Mouse (Mus musculus) liver, embryonic 11.5 days (tissue): ENCODE measurements around the gene Cd247. TPM values are rescaled to one million over a fixed set of nuclear protein-coding genes. Genes with fewer than 3 reads are reported as not detected.

Source experiments
- ATAC-seq: fragments of 200-750 bp; cut with Nextera tagmentation; replicated peaks from 2 replicates; pipeline ENCODE4 v1.8.0; 2017; ENCODE audit warnings: moderate number of reproducible peaks, mild to moderate bottlenecking, moderate TSS enrichment, moderate library complexity; ENCODE audit not compliant: low FRiP score
- DNase-seq: peaks from one replicate; pipeline ENCODE4 v3.0.0-alpha.2; 2017; ENCODE audit warnings: low spot score
- H3K27ac ChIP-seq: fragments of 300-500 bp; sonication (generic); 2 replicates; pipeline ENCODE4 v1.5.1; 2014; ENCODE audit warnings: mild to moderate bottlenecking, low read depth, low read length, control low read depth
- H3K27me3 ChIP-seq: fragments of 300-500 bp; sonication (generic); replicated peaks from 2 replicates; pipeline ENCODE4 v1.6.1; 2014; ENCODE audit warnings: low read length, mixed read lengths; ENCODE audit not compliant: control insufficient read depth, insufficient read depth
- H3K36me3 ChIP-seq: fragments of 300-500 bp; sonication (generic); 2 replicates; pipeline ENCODE4 v1.6.1; 2014; ENCODE audit warnings: mild to moderate bottlenecking, low read length, moderate library complexity, mixed read lengths; ENCODE audit not compliant: control insufficient read depth, insufficient read depth
- H3K4me1 ChIP-seq: fragments of 300-500 bp; sonication (generic); replicated peaks from 2 replicates; pipeline ENCODE4 v1.6.1; 2014; ENCODE audit warnings: low read length, mixed read lengths; ENCODE audit not compliant: control insufficient read depth, insufficient read depth
- H3K4me2 ChIP-seq: fragments of 300-500 bp; sonication (generic); 2 replicates; pipeline ENCODE4 v1.6.1; 2014; ENCODE audit warnings: mild to moderate bottlenecking, control low read depth, moderate library complexity
- H3K4me3 ChIP-seq: fragments of 300-500 bp; sonication (generic); 2 replicates; pipeline ENCODE4 v1.5.1; 2014; ENCODE audit warnings: low read depth, low read length, control low read depth
- H3K9ac ChIP-seq: fragments of 300-500 bp; sonication (generic); 2 replicates; pipeline ENCODE4 v1.6.1; 2014; ENCODE audit warnings: low read depth, low read length, control low read depth
- H3K9me3 ChIP-seq: fragments of 300-500 bp; sonication (generic); 2 replicates; pipeline ENCODE4 v1.6.1; 2016; ENCODE audit warnings: low read length, inconsistent platforms, mixed read lengths; ENCODE audit not compliant: control insufficient read depth
- WGBS: fragments of 180-500 bp; shearing (Covaris S2); extraction: QIAGEN DNeasy Blood & Tissue Kit; methylation state at CpG from one replicate; pipeline ENCODE4 v1.1.7; 2014; 5-methylcytosine and 5-hydroxymethylcytosine counted together
- polyA plus RNA-seq: library from polyadenylated mRNA; unstranded; fragments of >200 nt; fragmentation: Nextera tagmentation; extraction: Ambion mirVana; gene quantifications from 2 replicates; pipeline ENCODE4 v1.2.1, GENCODE M21; 2014

Gene Cd247
- polyA plus RNA-seq, 1 experiment from 2014 or later: 0.77 TPM

DNA sequence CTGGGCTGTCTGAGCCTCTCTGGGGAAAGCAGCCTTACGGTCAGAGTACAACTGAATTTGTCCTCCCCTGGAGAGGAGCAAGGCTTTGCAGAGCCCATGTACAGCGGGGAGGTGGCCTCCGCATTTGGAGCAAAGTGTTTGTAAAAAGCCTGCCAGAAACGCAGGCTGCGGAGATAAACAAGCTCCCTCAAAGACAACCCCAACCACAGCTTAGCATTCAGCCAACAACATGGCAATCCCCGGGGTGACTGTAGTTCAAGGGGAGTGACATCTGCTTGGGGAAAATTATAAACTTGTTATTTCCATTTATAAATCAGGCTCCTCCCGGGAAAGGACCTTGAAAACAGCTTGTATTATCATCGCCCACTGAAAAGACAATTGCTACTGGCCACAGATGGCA, 49.1 kb downstream of the Cd247 start:
- Histone ChIP-seq H3K4me2 (no peak overlapping the region), H3K4me1 (no peaks in the 10 kb centered on the region; the same call in 1 of the 2 replicates), H3K27me3 (peaks cover 18% of the 10 kb centered on the region), H3K27ac (no peak overlapping the region), H3K9me3 (no peaks in the 10 kb centered on the region), H3K36me3 (no peaks in the 10 kb centered on the region), H3K4me3 (no peak overlapping the region), H3K9ac (no peak overlapping the region)
- DNase-seq (no peak), ATAC-seq (no peak)
- WGBS: 38% methylated on average over 8 of the region's 8 CpGs

DNA sequence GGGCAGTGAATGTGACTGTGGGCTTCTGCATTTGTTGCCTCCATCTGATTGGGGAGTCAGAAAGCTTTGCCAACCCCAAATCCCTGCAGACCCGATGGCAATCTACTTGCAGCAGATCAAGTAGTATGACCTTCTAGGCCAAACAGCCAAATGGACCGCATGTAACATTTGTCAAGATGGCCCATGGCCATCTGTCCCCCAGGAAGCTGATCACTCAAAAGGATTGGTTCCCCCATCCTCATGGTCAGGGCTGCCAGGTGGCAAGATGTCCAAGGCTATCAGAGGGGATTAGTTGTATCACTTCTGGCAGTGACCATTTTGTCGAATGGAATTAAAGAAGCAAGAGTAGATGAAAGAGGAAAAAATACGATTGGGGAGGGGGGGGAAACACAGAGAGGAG, 50.7 kb downstream of the Cd247 start:
- ATAC-seq: no peak
- peaks cover 26% of the 10 kb centered on the region for H3K27me3 ChIP-seq
- no peaks in the 10 kb centered on the region; the same call in 1 of the 2 replicates for H3K4me1 ChIP-seq
- no peak overlapping the region for H3K4me3 ChIP-seq
- no peak for DNase-seq
- 76% methylated on average over 4 of the region's 4 CpGs for WGBS
- no peak overlapping the region for H3K27ac ChIP-seq
- H3K36me3 ChIP-seq: no peaks in the 10 kb centered on the region
- H3K9me3 ChIP-seq: no peaks in the 10 kb centered on the region
- H3K4me2 ChIP-seq: no peak overlapping the region
- H3K9ac ChIP-seq: no peak overlapping the region

DNA sequence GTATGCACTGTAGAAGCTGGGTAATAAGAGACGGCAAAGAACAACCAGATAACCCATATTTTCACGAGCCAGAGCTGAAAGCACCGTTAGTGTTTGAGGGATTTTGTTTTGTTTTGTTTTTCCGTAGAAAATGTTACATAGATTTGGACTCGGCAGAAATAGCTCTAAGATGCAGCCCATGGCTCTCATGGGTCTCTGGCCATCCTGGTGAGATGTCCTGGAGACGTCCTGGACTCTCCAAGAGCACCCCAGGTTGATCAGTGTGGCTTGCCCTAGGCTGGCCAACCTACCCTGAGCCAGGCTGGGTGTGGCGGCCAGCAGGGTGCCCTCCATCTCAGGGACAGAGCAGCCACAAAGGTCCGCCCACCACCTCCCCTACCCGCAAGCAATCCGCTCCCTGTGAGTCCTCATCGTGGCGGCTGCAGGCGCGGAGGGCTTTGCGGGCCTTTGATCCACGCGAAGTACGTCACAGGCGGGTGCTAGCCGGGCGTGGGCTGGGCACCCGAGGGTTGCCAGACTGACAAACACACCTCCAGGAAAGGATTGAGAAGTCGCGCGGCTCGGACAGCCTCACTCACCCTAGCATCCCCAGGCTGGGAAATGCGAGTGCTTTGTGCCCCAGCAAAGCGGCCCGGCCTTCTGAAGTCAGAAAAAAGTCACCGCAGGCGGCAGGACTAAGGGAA, 52.2 kb downstream of the Cd247 start:
- WGBS: 13% methylated on average over 31 of the region's 31 CpGs
- H3K27ac ChIP-seq: no peak overlapping the region
- H3K36me3 ChIP-seq: no peaks in the 10 kb centered on the region
- DNase-seq (no peak), ATAC-seq (peak; percentile 18; the same call in 1 of the 2 replicates)
- H3K4me1 ChIP-seq: peaks cover 12% of the 10 kb centered on the region
- peak overlapping the region; percentile 67 for H3K4me2 ChIP-seq
- H3K9me3 ChIP-seq: no peaks in the 10 kb centered on the region
- peak overlapping the region; percentile 31 for H3K4me3 ChIP-seq
- H3K9ac ChIP-seq: peak overlapping the region; percentile 20; the same call in 1 of the 2 replicates
- peaks cover 32% of the 10 kb centered on the region for H3K27me3 ChIP-seq

DNA sequence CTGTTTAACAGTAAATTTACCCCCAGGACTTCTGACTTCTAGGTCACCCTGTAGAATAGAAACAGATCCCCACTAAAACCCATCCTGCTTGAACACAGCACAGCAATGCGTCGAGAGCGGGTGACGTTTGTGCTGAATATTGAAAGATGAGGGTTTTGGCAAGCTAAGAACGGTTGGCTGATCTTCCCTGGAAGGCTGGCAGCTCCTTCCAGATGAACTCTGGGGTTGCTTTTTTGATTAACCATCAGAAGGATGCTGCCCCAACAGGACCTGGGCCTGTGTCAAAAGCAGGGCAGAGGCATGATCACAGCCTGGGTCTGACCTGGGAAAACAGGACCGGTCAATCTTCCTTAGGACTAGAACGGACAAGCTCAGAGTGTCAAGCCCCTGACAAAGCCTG, 53.7 kb downstream of the Cd247 start:
- 83% methylated on average over 7 of the region's 7 CpGs for WGBS
- Histone ChIP-seq H3K36me3 (no peaks in the 10 kb centered on the region), H3K27me3 (peaks cover 41% of the 10 kb centered on the region), H3K9me3 (no peaks in the 10 kb centered on the region), H3K9ac (no peak overlapping the region), H3K4me1 (peaks cover 14% of the 10 kb centered on the region), H3K4me2 (no peak overlapping the region), H3K27ac (no peak overlapping the region), H3K4me3 (no peak overlapping the region)
- DNase-seq (no peak), ATAC-seq (no peak)

DNA sequence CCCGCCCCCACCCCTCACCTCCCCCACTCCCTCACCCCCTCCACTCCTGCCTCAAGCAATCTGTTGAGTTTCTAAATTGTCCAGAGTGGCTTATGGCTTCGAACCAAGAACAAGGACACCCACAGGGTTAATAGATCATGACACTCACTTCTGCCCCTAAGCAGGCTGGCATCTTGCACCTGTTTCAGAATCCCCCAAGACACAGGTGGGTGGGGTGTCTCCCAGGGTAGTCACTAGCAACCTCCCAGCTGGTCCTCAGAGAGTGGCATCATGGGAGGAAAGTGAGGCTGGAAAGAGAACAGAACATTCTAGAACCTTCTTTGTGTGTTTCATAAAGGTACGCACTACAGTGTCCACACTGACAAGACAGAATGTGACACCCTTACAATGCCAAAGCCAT, 55.1 kb downstream of the Cd247 start:
- no peak overlapping the region for H3K4me3 ChIP-seq
- DNase-seq (no peak), ATAC-seq (no peak)
- WGBS: 72% methylated on average over 3 of the region's 3 CpGs
- no peak overlapping the region for H3K4me2 ChIP-seq
- no peak overlapping the region for H3K9ac ChIP-seq
- H3K9me3 ChIP-seq: no peaks in the 10 kb centered on the region
- H3K27me3 ChIP-seq: peaks cover 41% of the 10 kb centered on the region
- no peaks in the 10 kb centered on the region for H3K36me3 ChIP-seq
- no peak overlapping the region for H3K27ac ChIP-seq
- H3K4me1 ChIP-seq: peaks cover 14% of the 10 kb centered on the region

DNA sequence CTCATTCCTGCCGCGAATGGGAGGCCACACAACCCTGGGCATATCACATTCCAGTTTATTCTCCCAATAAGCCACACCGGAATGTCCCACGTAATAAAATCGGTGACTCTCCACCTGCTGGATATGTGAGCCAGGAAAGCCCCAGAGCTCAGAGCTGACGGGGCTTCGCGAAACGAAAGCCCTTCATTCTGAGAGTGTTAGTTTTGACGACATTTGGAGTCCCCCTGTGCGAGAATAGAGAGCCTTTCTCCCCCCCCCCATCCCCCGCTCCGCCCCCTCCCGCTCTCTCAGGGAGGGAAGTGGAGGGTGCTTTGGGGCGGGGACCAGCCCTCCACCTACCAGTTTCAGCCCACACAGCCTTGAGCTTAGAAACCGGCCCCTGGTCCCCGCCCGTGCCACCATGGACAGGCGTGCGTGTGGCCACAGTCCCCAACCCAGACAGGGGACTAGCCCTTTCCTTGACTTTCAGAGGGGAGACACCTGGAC, 56.0 kb downstream of the Cd247 start:
- peak overlapping the region; percentile 56 for H3K9ac ChIP-seq
- H3K4me1 ChIP-seq: peaks cover 21% of the 10 kb centered on the region
- H3K36me3 ChIP-seq: no peaks in the 10 kb centered on the region
- ATAC-seq (peak; percentile 66), DNase-seq (peak; percentile 51)
- H3K4me3 ChIP-seq: peak overlapping the region; percentile 62
- no peak overlapping the region for H3K27ac ChIP-seq
- H3K4me2 ChIP-seq: peak overlapping the region; percentile 100
- H3K27me3 ChIP-seq: peaks cover 41% of the 10 kb centered on the region
- no peaks in the 10 kb centered on the region for H3K9me3 ChIP-seq
- whole genome bisulfite sequencing: 5% methylated on average over 20 of the region's 20 CpGs

DNA sequence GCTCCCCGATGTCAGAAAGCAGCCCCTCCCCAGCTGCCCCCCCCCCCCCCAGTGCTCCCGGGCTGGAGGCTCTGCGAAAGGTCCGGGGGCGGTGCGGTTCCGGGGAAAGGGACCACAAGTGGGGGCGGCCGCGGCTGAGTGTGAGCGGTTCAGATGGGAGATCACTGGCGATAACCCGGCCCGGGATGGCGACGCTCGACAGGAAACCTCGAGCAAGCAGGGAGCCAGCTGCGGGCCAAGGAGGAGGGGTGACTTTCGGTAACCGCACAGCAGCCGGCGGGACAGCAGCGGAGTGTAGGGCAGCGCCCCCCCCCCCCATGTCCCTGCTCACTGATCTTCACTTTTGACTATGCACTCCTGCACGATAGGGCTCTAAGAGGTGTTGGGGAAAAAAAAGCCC, 56.5 kb downstream of the Cd247 start:
- Histone ChIP-seq H3K9me3 (no peaks in the 10 kb centered on the region), H3K27ac (no peak overlapping the region), H3K27me3 (peaks cover 40% of the 10 kb centered on the region), H3K9ac (peak overlapping the region; percentile 56), H3K4me3 (peak overlapping the region; percentile 62), H3K36me3 (no peaks in the 10 kb centered on the region), H3K4me2 (peak overlapping the region; percentile 100), H3K4me1 (peaks cover 24% of the 10 kb centered on the region)
- under 1% methylated on average over 26 of the region's 26 CpGs for WGBS
- ATAC-seq (peak; percentile 41), DNase-seq (peak; percentile 56)

DNA sequence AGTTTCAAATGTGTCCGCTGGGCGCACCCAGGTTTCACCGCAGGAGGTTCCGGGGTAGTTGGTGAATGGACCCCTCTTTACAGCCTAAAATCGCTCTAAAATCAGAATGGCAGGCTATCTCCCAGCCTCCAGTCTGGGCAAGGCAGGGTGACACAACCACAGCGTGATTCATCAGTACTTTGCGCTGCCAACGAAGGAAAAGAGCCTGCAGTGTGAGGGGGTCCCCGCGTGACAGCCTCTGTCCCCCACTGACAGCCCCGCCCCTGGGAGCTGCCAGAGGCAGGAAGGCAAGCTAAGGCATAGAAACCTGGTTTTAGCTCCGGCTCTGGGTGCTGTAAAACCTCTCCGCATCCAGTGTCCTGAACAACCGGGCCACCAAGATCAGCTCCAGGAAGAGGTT, 56.9 kb downstream of the Cd247 start:
- H3K27ac ChIP-seq: no peak overlapping the region
- peaks cover 27% of the 10 kb centered on the region for H3K4me1 ChIP-seq
- H3K9ac ChIP-seq: peak overlapping the region; percentile 56
- H3K4me3 ChIP-seq: peak overlapping the region; percentile 62
- peaks cover 36% of the 10 kb centered on the region for H3K27me3 ChIP-seq
- no peaks in the 10 kb centered on the region for H3K36me3 ChIP-seq
- peak overlapping the region; percentile 100 for H3K4me2 ChIP-seq
- 7% methylated on average over 14 of the region's 14 CpGs for WGBS
- no peaks in the 10 kb centered on the region for H3K9me3 ChIP-seq
- no peak; the same call in 1 of the 2 replicates for ATAC-seq
- DNase-seq: peak; percentile 56

DNA sequence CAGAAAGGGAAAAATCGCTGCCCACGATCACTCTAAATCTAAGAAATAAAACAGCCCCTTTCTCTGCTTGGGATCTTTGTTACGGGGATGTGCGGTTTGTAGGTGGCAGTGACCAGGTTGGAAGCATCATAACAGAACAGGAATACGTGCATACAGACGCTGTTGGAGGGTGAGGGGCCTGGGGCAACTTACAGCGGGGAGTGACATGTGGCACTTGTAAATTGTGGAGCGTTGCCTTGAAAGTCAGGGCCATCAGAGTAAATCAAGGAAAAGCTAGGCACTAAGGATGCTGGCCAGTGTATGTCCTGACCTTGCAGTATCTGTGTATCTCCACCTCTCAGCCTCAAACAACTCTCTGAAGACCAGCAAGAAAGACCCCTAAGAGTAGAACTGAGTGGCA, 59.9 kb downstream of the Cd247 start:
- H3K9me3 ChIP-seq: no peaks in the 10 kb centered on the region
- no peak for ATAC-seq
- H3K9ac ChIP-seq: no peak overlapping the region
- H3K4me3 ChIP-seq: no peak overlapping the region
- 80% methylated on average over 8 of the region's 8 CpGs for WGBS
- H3K27ac ChIP-seq: no peak overlapping the region
- no peak overlapping the region for H3K4me2 ChIP-seq
- H3K27me3 ChIP-seq: peaks cover 22% of the 10 kb centered on the region; the same call in 1 of the 2 replicates
- H3K36me3 ChIP-seq: no peaks in the 10 kb centered on the region
- DNase-seq: no peak
- peaks cover 32% of the 10 kb centered on the region for H3K4me1 ChIP-seq
